Mouse (Mus musculus): ENCODE results near the gene Ccnb1ip1. TPM values are rescaled to one million over a fixed set of nuclear protein-coding genes. Genes with fewer than 3 reads are reported as not detected.
"Not testable (repeated sequence)": the region's sequence is repeated elsewhere in the genome, so short reads cannot be mapped to it uniquely, and the experiment has no call there.

Gene Ccnb1ip1
- polyA plus RNA-seq, 1 experiment from 2014 or later: not detected

DNA sequence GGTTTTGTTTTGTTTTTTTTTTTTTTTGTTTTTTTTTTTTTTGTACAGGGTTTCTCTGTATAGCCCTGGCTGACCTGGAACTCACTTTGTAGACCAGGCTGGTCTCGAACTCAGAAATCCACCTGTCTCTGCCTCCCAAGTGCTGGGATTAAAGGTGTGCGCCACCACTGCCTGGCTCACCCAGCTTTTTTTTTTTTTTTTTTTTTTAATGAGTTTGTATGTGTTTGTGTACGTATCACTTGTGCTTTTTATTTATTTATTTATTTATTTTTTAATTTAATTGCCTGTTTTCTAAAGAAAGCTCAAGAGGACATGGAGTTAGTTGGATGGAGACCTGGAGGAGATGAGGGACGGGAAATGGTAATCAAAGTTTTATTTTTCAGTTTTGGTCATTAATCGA is 1.1 kb downstream of the Ccnb1ip1 start:
- WGBS: 89% methylated on average over 5 of the region's 5 CpGs
- H3K27ac ChIP-seq (ENCODE audit: low read length): not testable (repeated sequence)

DNA sequence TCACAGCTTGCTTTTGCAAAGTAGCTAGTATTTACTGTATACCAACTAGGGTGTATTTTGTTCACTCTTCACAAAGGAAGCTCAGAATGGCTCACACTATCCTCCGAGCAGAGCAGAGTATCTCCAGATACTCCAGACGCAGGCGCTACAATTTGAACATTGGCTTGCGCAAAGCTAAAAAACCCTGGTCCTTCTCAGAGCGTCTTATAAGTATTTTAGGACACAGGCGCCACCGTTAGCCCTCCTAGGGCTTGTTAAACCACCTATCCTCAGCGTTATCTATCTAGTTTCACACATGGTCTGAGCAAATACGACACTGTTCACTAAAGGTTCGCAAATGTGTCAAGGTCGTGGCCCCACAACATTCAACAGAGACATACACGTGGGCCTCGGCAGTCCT is 2.8 kb downstream of the Ccnb1ip1 start:
- no peak overlapping the region for H3K9ac ChIP-seq (replicated peaks; ENCODE audit: low read length)
- 70% methylated on average over 13 of the region's 13 CpGs for WGBS
- ATAC-seq (ENCODE audit: low FRiP score, low TSS enrichment): no peak

More for the DNA sequence above, 1.1 kb downstream of the Ccnb1ip1 start:
- H3K4me3 ChIP-seq (ENCODE audit: low read length); H3K27me3 ChIP-seq (ENCODE audit: insufficient read depth, low read length); H3K9ac ChIP-seq (replicated peaks; ENCODE audit: low read length); H3K9me3 ChIP-seq (ENCODE audit: low read length); H3K36me3 ChIP-seq (ENCODE audit: insufficient read depth, low read length); H3K4me1 ChIP-seq (ENCODE audit: insufficient read depth, low read length); ATAC-seq (ENCODE audit: low FRiP score, low TSS enrichment): not testable (repeated sequence)
- H3K4me2 ChIP-seq (replicated peaks; ENCODE audit: low read depth, low read length): peak overlapping the region; percentile 65

DNA sequence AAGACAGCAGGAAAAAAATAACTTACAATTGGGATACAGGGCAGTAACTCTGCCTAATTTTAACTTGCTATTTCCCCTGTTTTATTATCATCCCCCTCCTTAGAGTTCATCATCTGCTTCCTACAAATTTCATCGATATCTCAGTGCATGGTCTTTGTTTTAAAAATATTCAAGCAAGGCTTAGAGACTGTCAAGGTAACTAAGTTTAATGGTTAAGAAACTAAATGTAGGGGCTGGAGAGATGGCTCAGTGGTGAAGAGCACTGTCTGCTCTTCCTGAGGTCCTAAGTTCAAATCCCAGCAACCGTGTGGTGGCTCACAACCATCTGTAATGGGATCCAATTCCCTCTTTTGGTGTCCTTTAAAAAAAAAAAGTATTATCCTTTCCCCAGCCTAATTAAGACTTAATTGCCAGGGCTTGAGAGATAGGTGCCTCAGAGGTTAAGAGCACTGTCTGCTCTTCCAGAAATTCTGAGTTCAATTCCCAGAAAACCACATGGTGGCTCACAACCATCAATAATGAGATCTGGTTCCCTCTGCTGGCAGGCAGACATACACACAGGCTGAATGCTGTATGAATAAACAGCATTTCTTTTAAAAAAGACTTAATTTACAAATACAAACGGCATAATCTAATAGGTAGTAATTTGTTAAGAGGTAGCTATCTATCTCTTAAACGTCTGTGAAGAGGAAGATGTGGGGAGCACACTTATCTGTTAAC is 4.5 kb downstream of the Ccnb1ip1 start:
- 67% methylated on average over 4 of the region's 4 CpGs for WGBS
- Histone ChIP-seq H3K36me3 (ENCODE audit: insufficient read depth, low read length) (no peaks in the 10 kb centered on the region), H3K9me3 (ENCODE audit: low read length) (no peaks in the 10 kb centered on the region), H3K4me1 (ENCODE audit: insufficient read depth, low read length) (no peaks in the 10 kb centered on the region), H3K4me2 (replicated peaks; ENCODE audit: low read depth, low read length) (no peak overlapping the region), H3K4me3 (ENCODE audit: low read length) (no peak overlapping the region), H3K27ac (ENCODE audit: low read length) (no peak overlapping the region), H3K9ac (replicated peaks; ENCODE audit: low read length) (no peak overlapping the region), H3K27me3 (ENCODE audit: insufficient read depth, low read length) (no peaks in the 10 kb centered on the region)
- ATAC-seq (ENCODE audit: low FRiP score, low TSS enrichment): no peak

More for the DNA sequence above, 2.8 kb downstream of the Ccnb1ip1 start:
- Histone ChIP-seq H3K27ac (ENCODE audit: low read length) (no peak overlapping the region), H3K4me3 (ENCODE audit: low read length) (no peak overlapping the region), H3K27me3 (ENCODE audit: insufficient read depth, low read length) (no peaks in the 10 kb centered on the region), H3K4me1 (ENCODE audit: insufficient read depth, low read length) (peaks cover 4% of the 10 kb centered on the region), H3K4me2 (replicated peaks; ENCODE audit: low read depth, low read length) (no peak overlapping the region), H3K36me3 (ENCODE audit: insufficient read depth, low read length) (no peaks in the 10 kb centered on the region), H3K9me3 (ENCODE audit: low read length) (no peaks in the 10 kb centered on the region)

DNA sequence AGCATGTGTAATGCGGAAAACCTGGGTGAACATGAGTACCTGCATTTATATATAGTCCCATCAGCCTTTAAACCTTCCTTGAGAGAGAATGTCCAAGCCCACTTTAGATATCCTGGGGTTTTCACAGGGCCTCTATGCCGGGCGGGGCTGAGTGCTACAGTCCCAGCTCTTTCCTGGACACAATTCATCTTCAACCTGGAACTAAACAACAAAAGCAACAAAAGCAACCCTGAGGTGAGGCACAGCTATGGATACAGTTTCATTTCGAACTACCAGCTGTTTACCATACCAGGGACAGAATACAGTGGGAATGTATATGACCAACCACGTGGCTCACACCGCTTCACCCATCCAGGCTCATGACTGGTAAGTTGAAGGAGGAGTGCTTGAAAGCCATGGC is 5.1 kb downstream of the Ccnb1ip1 start:
- H3K4me1 ChIP-seq (ENCODE audit: insufficient read depth, low read length): no peaks in the 10 kb centered on the region
- H3K9ac ChIP-seq (replicated peaks; ENCODE audit: low read length): no peak overlapping the region
- no peaks in the 10 kb centered on the region for H3K9me3 ChIP-seq (ENCODE audit: low read length)
- no peaks in the 10 kb centered on the region for H3K27me3 ChIP-seq (ENCODE audit: insufficient read depth, low read length)
- H3K4me3 ChIP-seq (ENCODE audit: low read length): no peak overlapping the region
- no peak for ATAC-seq (ENCODE audit: low FRiP score, low TSS enrichment)
- 89% methylated on average over 6 of the region's 6 CpGs for WGBS
- H3K27ac ChIP-seq (ENCODE audit: low read length): no peak overlapping the region
- no peaks in the 10 kb centered on the region for H3K36me3 ChIP-seq (ENCODE audit: insufficient read depth, low read length)
- no peak overlapping the region for H3K4me2 ChIP-seq (replicated peaks; ENCODE audit: low read depth, low read length)

DNA sequence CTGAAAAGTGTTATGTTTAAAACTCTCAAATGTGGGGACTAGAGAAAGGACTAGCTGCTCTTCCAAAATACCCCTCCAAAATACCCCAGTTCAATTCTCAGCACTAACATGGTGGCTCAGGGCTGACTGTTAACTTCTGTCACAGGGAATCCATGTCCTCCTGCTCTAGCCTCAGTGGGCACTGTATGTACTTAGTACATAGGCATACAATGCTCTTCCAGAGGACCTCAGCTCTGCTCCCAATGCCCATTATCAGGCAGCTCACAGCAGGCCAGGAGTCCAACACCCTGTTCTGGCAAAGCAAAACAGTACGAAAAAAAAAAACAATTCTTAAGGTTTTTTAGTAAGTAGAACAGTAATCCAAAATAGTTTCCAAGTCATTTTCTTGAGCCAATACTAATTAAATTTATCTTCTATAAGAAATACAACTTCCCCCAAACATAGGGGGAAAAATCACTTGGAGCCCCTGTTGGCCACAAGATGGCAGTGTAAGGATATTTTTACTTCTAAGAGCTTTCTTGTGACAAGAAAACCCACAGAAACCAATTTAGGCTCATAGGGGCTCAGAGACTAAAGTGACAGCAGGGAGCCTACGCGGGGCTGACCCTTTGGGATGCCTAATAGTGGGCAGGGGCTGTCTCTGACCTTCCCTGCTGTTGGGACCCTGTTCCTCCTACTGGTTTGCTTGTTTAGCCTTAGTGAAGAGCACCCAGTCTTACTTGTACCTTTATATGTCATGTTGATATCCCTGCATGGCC is 7.9 kb downstream of the Ccnb1ip1 start:
- peak; percentile 23; the same call in 1 of the 2 replicates for ATAC-seq (ENCODE audit: low FRiP score, low TSS enrichment)

DNA sequence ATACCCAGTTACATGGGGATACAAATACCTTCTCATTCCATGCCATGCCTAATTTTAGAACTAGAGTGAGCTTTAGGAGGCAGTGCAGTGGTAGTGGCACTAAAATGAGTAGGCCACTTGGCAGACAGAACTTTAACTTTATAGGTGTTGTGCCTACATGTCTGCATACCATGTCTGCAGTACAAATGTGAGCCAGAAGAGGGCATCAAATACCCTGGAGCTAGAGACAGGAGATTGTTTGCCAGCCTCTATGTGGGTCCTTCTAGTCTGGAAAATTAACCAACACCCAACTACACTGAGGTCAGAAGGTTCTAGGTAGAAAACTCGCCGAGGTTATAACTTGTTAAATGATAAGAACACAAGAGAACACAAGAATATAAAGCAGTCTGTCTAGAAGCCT is 9.0 kb downstream of the Ccnb1ip1 start:
- H3K4me1 ChIP-seq (ENCODE audit: insufficient read depth, low read length): no peaks in the 10 kb centered on the region
- H3K4me3 ChIP-seq (ENCODE audit: low read length): no peak overlapping the region
- no peaks in the 10 kb centered on the region for H3K36me3 ChIP-seq (ENCODE audit: insufficient read depth, low read length)
- no peak overlapping the region for H3K27ac ChIP-seq (ENCODE audit: low read length)
- H3K9me3 ChIP-seq (ENCODE audit: low read length): no peaks in the 10 kb centered on the region
- WGBS: 69% methylated on average over 2 of the region's 2 CpGs
- no peaks in the 10 kb centered on the region for H3K27me3 ChIP-seq (ENCODE audit: insufficient read depth, low read length)
- no peak overlapping the region for H3K4me2 ChIP-seq (replicated peaks; ENCODE audit: low read depth, low read length)
- H3K9ac ChIP-seq (replicated peaks; ENCODE audit: low read length): no peak overlapping the region
- ATAC-seq (ENCODE audit: low FRiP score, low TSS enrichment): no peak

More for the DNA sequence above, 7.9 kb downstream of the Ccnb1ip1 start:
- Histone ChIP-seq H3K4me3 (ENCODE audit: low read length) (no peak overlapping the region), H3K4me2 (replicated peaks; ENCODE audit: low read depth, low read length) (no peak overlapping the region), H3K9ac (replicated peaks; ENCODE audit: low read length) (no peak overlapping the region), H3K27ac (ENCODE audit: low read length) (no peak overlapping the region), H3K27me3 (ENCODE audit: insufficient read depth, low read length) (no peaks in the 10 kb centered on the region), H3K4me1 (ENCODE audit: insufficient read depth, low read length) (no peaks in the 10 kb centered on the region), H3K36me3 (ENCODE audit: insufficient read depth, low read length) (no peaks in the 10 kb centered on the region), H3K9me3 (ENCODE audit: low read length) (no peaks in the 10 kb centered on the region)
- 5% methylated on average over 3 of the region's 3 CpGs for WGBS

DNA sequence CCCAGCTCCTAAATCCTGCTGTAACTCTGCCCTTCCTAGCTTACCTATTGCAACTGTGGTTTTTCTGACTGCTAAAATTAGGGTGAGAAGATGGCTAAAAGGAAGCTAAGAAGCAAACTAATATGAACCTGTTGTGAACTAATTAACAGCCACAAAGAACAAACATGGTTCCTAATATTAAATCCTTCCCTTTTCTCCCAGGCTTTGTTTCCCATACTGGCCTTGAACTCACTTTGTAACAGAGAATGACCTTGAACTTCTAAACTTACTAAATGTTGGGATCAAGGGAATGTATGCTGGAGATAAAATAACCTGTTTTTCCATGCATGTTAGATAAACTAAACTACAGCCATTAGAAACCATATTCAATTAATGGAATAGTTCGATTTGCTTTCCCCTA is 11.1 kb downstream of the Ccnb1ip1 start:
- ATAC-seq (ENCODE audit: low FRiP score, low TSS enrichment): no peak
- H3K4me1 ChIP-seq (ENCODE audit: insufficient read depth, low read length): no peaks in the 10 kb centered on the region
- no peaks in the 10 kb centered on the region for H3K36me3 ChIP-seq (ENCODE audit: insufficient read depth, low read length)
- H3K27me3 ChIP-seq (ENCODE audit: insufficient read depth, low read length): no peaks in the 10 kb centered on the region
- no peak overlapping the region for H3K4me2 ChIP-seq (replicated peaks; ENCODE audit: low read depth, low read length)
- 84% methylated on average over 1 of the region's 1 CpGs for WGBS
- H3K27ac ChIP-seq (ENCODE audit: low read length): no peak overlapping the region
- no peak overlapping the region for H3K4me3 ChIP-seq (ENCODE audit: low read length)
- H3K9ac ChIP-seq (replicated peaks; ENCODE audit: low read length): no peak overlapping the region
- H3K9me3 ChIP-seq (ENCODE audit: low read length): no peaks in the 10 kb centered on the region

DNA sequence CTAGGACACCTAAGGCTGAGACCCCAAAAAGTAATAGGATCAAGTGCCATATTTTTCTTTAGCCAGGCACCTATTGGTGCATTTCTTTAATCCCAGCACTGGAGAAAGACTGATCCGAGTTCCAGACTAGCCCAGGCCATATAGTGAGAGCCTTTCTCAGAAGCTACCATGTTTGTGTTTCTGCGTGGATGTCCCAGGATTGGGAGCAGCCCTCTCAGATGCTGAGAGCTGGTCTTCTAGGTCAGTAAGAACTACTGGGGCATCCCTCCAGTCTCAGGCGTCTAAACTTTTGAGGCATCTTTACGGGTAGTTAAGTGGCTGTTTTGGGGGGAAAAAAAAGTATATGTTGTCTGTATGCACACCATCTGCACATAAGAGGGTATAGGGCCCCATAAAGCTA is 11.6 kb downstream of the Ccnb1ip1 start:
- no peaks in the 10 kb centered on the region for H3K9me3 ChIP-seq (ENCODE audit: low read length)
- ATAC-seq (ENCODE audit: low FRiP score, low TSS enrichment): no peak
- WGBS: 83% methylated on average over 4 of the region's 4 CpGs

DNA sequence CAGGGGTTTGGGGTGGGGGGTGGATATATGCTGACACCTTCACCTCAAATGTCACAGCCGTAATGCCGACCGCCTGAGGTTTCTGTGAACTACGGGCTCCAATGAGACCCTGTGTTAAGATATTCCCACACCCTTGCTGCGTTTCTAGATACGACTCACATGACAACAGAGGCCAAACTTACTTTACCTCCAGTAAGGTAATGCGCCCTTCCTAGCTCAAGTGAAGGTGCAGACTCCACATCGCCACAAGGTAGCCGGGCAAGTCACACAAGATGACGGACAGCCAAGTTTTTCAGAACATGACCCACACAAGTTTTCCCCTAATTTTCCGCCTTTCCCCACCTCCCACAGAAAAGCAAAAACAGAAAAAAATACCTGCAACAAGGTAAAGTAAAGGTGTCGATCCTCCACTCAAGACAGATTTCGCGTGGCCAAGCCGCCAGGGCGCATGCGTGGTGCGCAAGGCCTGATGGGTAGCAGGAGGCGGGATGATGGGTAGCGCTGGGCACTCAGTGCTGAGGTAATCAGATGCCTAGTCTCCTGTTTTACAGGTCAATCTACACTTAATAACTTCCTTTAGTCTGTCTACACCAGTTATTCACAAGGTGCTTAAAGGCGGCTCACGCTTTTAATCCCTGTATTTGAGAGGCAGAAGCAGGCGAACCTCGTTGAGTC is 12.1 kb downstream of the Ccnb1ip1 start:
- Histone ChIP-seq H3K4me3 (ENCODE audit: low read length) (no peak overlapping the region), H3K9me3 (ENCODE audit: low read length) (no peaks in the 10 kb centered on the region), H3K9ac (replicated peaks; ENCODE audit: low read length) (no peak overlapping the region), H3K4me1 (ENCODE audit: insufficient read depth, low read length) (no peaks in the 10 kb centered on the region), H3K27me3 (ENCODE audit: insufficient read depth, low read length) (no peaks in the 10 kb centered on the region), H3K4me2 (replicated peaks; ENCODE audit: low read depth, low read length) (no peak overlapping the region), H3K27ac (ENCODE audit: low read length) (no peak overlapping the region), H3K36me3 (ENCODE audit: insufficient read depth, low read length) (no peaks in the 10 kb centered on the region)
- 94% methylated on average over 24 of the region's 24 CpGs for WGBS
- ATAC-seq (ENCODE audit: low FRiP score, low TSS enrichment): no peak

More for the DNA sequence above, 11.6 kb downstream of the Ccnb1ip1 start:
- H3K27me3 ChIP-seq (ENCODE audit: insufficient read depth, low read length): no peaks in the 10 kb centered on the region
- no peaks in the 10 kb centered on the region for H3K4me1 ChIP-seq (ENCODE audit: insufficient read depth, low read length)
- no peaks in the 10 kb centered on the region for H3K36me3 ChIP-seq (ENCODE audit: insufficient read depth, low read length)
- no peak overlapping the region for H3K27ac ChIP-seq (ENCODE audit: low read length)
- H3K9ac ChIP-seq (replicated peaks; ENCODE audit: low read length): no peak overlapping the region
- no peak overlapping the region for H3K4me3 ChIP-seq (ENCODE audit: low read length)
- H3K4me2 ChIP-seq (replicated peaks; ENCODE audit: low read depth, low read length): no peak overlapping the region
